Mouse (Mus musculus): Measurements from ENCODE around the gene Abhd4. TPM values are rescaled to one million over a fixed set of nuclear protein-coding genes. Genes with fewer than 3 reads are reported as not detected.

Gene Abhd4
- polyA plus RNA-seq, 1 experiment from 2014 or later = 54.3 TPM

DNA sequence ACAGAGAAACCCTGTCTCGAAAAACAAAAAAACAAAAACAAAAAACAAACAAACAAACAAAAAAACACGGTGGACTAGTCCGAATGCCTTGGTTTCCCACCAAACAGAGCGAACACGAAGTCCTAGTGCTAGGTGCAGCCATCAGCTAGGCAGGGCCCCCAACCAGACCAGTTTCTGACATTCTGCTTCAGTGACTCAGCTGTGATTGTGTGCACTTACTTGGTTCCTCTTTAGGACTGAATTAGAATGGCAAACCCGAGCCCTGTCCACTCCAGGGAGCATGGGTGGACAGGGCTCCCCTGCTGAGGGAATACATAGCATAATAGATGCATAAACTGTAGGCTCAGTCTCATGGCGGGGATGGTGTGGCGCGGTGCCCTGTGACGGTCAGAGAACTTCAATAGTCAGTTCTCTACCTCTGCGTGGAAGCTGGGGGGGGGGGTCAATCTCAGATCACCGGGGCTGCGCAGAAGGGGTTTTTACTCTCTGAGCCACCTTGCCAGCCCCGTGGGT, 23.3 kb upstream of the Abhd4 start:
- Histone ChIP-seq H3K27ac (ENCODE audit: low read length) (no peak overlapping the region), H3K4me1 (ENCODE audit: control insufficient read depth, insufficient read depth, low read length) (peaks cover 22% of the 10 kb centered on the region; the same call in 1 of the 2 replicates), H3K9ac (replicated peaks; ENCODE audit: low read depth, low read length) (no peak overlapping the region), H3K36me3 (ENCODE audit: control insufficient read depth, insufficient read depth, low read length) (peaks cover 14% of the 10 kb centered on the region; the same call in 1 of the 2 replicates), H3K27me3 (ENCODE audit: control insufficient read depth, insufficient read depth, low read length) (no peaks in the 10 kb centered on the region), H3K9me3 (ENCODE audit: control insufficient read depth, low read depth, low read length) (no peaks in the 10 kb centered on the region), H3K4me3 (ENCODE audit: low read depth, low read length) (no peak overlapping the region), H3K4me2 (replicated peaks; ENCODE audit: low read depth, low read length) (no peak overlapping the region)
- WGBS = 73% methylated on average over 14 of the region's 14 CpGs
- no peak for ATAC-seq (ENCODE audit: insufficient number of reproducible peaks, insufficient read depth, low FRiP score, low read depth)

DNA sequence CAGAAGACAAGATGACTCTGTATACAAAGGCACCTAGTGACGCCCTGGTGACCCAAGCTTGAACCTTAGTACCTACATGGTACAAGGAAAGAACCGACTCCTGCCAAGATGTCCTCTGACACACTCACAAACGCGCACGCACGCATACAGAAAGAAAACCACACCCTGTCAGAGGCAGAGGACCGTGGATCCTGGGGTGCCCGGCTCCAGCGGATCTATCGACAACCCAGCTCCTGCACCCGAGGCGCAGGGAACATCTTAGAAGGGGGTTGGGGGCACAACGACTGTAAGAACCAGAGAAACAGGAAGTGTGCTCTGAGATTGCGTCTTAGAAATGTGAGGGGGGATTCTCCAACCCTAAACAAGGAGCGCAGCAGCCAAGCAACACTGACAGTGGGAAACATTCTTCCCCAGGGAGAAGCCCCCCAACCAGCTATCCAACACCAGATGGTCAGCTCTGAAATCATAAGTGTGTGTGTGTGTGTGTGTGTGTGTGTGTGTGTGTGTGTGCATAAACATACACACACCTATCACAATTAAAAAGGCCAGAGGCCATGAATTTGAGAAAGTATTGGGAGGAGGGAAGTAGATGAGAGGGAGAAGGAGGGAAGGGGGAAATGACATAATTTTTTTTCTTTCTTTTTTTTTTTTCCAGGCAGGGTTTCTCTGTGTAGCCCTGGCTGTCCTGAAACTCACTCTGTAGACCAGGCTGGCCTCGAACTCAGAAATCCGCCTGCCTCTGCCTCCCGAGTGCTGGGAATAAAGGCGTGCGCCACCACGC, 22.6 kb upstream of the Abhd4 start:
- H3K9me3 ChIP-seq (ENCODE audit: control insufficient read depth, low read depth, low read length) = no peaks in the 10 kb centered on the region
- H3K27me3 ChIP-seq (ENCODE audit: control insufficient read depth, insufficient read depth, low read length) = no peaks in the 10 kb centered on the region
- ATAC-seq (ENCODE audit: insufficient number of reproducible peaks, insufficient read depth, low FRiP score, low read depth) = no peak
- no peak overlapping the region for H3K4me2 ChIP-seq (replicated peaks; ENCODE audit: low read depth, low read length)
- H3K4me3 ChIP-seq (ENCODE audit: low read depth, low read length) = no peak overlapping the region
- H3K27ac ChIP-seq (ENCODE audit: low read length) = no peak overlapping the region
- no peak overlapping the region for H3K9ac ChIP-seq (replicated peaks; ENCODE audit: low read depth, low read length)
- 72% methylated on average over 21 of the region's 21 CpGs for WGBS
- peaks cover 17% of the 10 kb centered on the region; the same call in 1 of the 2 replicates for H3K36me3 ChIP-seq (ENCODE audit: control insufficient read depth, insufficient read depth, low read length)
- peaks cover 22% of the 10 kb centered on the region; the same call in 1 of the 2 replicates for H3K4me1 ChIP-seq (ENCODE audit: control insufficient read depth, insufficient read depth, low read length)

DNA sequence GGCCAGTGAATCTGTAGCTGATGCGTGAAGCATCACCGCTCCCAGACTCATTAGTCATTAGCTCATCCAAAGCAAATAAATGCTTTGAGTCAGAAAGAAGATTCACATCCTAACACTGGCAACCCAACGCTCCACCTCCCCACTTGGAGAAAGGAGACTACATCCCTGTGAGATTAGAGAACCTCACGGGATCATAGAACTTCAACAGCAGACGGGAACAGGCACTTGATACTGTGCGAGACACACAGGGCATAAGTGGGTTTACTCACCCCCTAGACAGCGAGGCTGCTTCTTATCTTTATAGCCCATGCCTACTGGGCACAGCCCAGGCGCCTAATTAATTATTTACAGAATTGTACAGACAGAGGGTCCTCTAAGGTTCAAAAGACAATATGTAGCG, 21.8 kb upstream of the Abhd4 start:
- peaks cover 20% of the 10 kb centered on the region; the same call in 1 of the 2 replicates for H3K4me1 ChIP-seq (ENCODE audit: control insufficient read depth, insufficient read depth, low read length)
- 60% methylated on average over 9 of the region's 9 CpGs for WGBS
- H3K36me3 ChIP-seq (ENCODE audit: control insufficient read depth, insufficient read depth, low read length) = peaks cover 17% of the 10 kb centered on the region; the same call in 1 of the 2 replicates
- no peak overlapping the region for H3K27ac ChIP-seq (ENCODE audit: low read length)
- no peak overlapping the region for H3K4me3 ChIP-seq (ENCODE audit: low read depth, low read length)
- ATAC-seq (ENCODE audit: insufficient number of reproducible peaks, insufficient read depth, low FRiP score, low read depth) = no peak
- H3K27me3 ChIP-seq (ENCODE audit: control insufficient read depth, insufficient read depth, low read length) = no peaks in the 10 kb centered on the region
- no peaks in the 10 kb centered on the region for H3K9me3 ChIP-seq (ENCODE audit: control insufficient read depth, low read depth, low read length)
- no peak overlapping the region for H3K4me2 ChIP-seq (replicated peaks; ENCODE audit: low read depth, low read length)
- no peak overlapping the region for H3K9ac ChIP-seq (replicated peaks; ENCODE audit: low read depth, low read length)

DNA sequence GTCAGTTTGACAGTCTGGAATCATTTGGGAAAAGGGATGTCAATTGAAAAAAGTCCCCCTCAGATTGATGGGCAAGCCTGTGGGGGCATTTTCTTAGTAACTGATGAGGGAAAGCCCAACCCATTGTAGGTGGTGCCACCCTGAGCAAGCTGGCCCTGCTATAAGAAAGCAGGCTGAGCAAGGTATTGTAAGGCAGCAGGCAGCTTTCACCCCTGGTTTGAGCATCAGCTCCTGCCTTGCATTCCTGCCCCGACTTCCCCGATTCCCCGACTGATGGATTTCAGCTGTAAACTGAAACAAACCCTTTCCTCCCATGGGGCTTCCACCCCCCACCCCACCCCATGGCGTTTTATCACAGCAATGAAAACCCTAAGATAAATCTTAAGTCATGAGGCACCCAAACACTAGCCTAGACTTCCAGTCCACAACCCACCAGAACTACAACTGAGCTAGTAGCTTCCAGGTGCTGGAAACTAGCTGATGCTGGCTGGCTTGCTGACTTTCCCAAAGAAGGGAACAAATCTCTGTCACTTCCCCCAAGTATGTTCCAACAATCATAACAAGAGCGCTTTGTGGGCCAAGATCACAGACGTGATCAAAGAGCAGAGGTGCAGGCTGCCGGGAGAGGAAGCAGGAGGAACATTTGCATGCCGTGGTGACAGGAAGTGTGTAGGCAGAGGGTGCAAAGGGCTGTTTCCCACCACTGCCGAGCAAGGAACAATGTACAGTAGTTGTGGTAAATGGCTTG, 21.0 kb upstream of the Abhd4 start:
- peaks cover 14% of the 10 kb centered on the region; the same call in 1 of the 2 replicates for H3K4me1 ChIP-seq (ENCODE audit: control insufficient read depth, insufficient read depth, low read length)
- no peak for ATAC-seq (ENCODE audit: insufficient number of reproducible peaks, insufficient read depth, low FRiP score, low read depth)
- H3K4me3 ChIP-seq (ENCODE audit: low read depth, low read length) = no peak overlapping the region
- H3K9ac ChIP-seq (replicated peaks; ENCODE audit: low read depth, low read length) = no peak overlapping the region
- no peaks in the 10 kb centered on the region for H3K9me3 ChIP-seq (ENCODE audit: control insufficient read depth, low read depth, low read length)
- 0 out of 2 replicates have a peak overlapping the region, but pooled peaks have one; percentile 4 for H3K4me2 ChIP-seq (replicated peaks; ENCODE audit: low read depth, low read length)
- peak overlapping the region; percentile 69; the same call in 1 of the 2 replicates for H3K27ac ChIP-seq (ENCODE audit: low read length)
- no peaks in the 10 kb centered on the region for H3K27me3 ChIP-seq (ENCODE audit: control insufficient read depth, insufficient read depth, low read length)
- H3K36me3 ChIP-seq (ENCODE audit: control insufficient read depth, insufficient read depth, low read length) = peaks cover 17% of the 10 kb centered on the region; the same call in 1 of the 2 replicates
- WGBS = 12% methylated on average over 9 of the region's 9 CpGs

DNA sequence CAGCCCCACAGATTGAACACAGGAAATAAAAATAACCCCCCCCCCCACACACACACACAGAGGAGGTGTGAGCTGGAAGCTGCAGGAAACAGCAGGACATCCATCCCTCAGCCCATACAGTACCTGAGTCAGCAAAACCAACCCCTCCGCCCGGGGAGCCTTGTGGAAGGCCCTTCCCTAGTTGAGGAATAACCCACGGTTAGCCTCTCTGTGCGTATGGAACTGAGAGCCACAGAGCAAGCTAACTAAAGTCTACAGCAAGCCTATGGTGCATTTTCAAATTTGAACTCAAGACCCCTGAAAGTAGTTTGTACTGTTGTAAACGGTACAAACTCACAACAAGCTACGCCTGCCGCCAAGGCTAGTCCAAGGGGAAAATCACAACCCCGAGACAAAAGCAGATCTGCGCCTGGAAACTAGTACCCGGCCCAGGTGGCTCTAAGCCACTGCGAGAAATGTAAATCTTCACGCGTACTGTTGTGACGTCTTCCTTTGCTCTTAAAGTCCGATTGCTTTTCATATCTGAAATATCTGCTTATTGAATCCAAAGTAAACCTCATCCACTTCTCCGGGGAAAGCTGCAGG, 20.3 kb upstream of the Abhd4 start:
- Histone ChIP-seq H3K4me3 (ENCODE audit: low read depth, low read length) (no peak overlapping the region), H3K9me3 (ENCODE audit: control insufficient read depth, low read depth, low read length) (no peaks in the 10 kb centered on the region), H3K4me2 (replicated peaks; ENCODE audit: low read depth, low read length) (0 out of 2 replicates have a peak overlapping the region, but pooled peaks have one; percentile 4), H3K36me3 (ENCODE audit: control insufficient read depth, insufficient read depth, low read length) (peaks cover 19% of the 10 kb centered on the region; the same call in 1 of the 2 replicates), H3K27ac (ENCODE audit: low read length) (peak overlapping the region; percentile 69), H3K4me1 (ENCODE audit: control insufficient read depth, insufficient read depth, low read length) (peaks cover 14% of the 10 kb centered on the region; the same call in 1 of the 2 replicates), H3K9ac (replicated peaks; ENCODE audit: low read depth, low read length) (0 out of 2 replicates have a peak overlapping the region, but pooled peaks have one; percentile 6), H3K27me3 (ENCODE audit: control insufficient read depth, insufficient read depth, low read length) (no peaks in the 10 kb centered on the region)
- ATAC-seq (ENCODE audit: insufficient number of reproducible peaks, insufficient read depth, low FRiP score, low read depth) = no peak
- WGBS = 59% methylated on average over 16 of the region's 16 CpGs

DNA sequence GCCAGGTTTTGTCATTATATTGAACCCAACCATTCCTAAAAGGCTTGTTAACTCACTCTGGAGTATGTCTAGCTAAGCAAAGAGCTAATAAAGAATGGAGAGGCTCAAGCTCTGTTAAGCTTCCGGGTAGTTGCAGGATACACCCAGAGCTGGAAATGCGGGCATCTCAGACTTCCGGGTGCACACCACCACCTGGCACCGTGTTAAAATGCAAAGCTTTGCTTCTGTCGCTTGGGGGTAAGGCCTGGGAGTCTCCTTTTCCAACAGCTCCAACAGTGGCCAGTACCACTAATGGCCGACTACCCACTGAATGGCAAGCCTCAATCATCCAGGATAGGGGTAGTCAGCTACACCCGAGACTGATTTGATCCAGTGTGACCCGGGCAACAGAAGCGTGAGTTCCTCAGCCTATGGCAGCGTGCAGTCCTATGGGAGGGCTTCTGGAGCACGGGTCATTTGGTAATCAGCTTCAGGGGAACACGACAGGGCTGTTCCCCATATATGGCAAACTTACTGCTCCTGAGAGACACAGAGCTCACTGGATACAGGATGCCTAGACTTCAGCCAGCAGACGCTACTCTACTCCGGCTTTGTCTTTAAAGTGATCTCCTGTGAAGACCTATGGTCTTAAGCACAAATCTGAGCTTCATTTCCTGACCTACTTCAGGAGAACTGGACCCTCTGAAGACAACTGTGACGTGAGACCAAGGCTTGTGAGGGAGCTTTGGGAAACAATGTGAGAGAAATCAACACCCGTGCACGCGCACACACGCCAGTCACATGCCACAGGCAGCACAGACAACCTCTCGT, 19.6 kb upstream of the Abhd4 start:
- Histone ChIP-seq H3K36me3 (ENCODE audit: control insufficient read depth, insufficient read depth, low read length) (peaks cover 19% of the 10 kb centered on the region; the same call in 1 of the 2 replicates), H3K4me2 (replicated peaks; ENCODE audit: low read depth, low read length) (no peak overlapping the region), H3K9ac (replicated peaks; ENCODE audit: low read depth, low read length) (no peak overlapping the region), H3K27ac (ENCODE audit: low read length) (peak overlapping the region; percentile 69; the same call in 1 of the 2 replicates), H3K9me3 (ENCODE audit: control insufficient read depth, low read depth, low read length) (no peaks in the 10 kb centered on the region), H3K4me3 (ENCODE audit: low read depth, low read length) (no peak overlapping the region), H3K4me1 (ENCODE audit: control insufficient read depth, insufficient read depth, low read length) (peaks cover 14% of the 10 kb centered on the region; the same call in 1 of the 2 replicates), H3K27me3 (ENCODE audit: control insufficient read depth, insufficient read depth, low read length) (no peaks in the 10 kb centered on the region)
- 78% methylated on average over 20 of the region's 20 CpGs for WGBS
- no peak for ATAC-seq (ENCODE audit: insufficient number of reproducible peaks, insufficient read depth, low FRiP score, low read depth)

DNA sequence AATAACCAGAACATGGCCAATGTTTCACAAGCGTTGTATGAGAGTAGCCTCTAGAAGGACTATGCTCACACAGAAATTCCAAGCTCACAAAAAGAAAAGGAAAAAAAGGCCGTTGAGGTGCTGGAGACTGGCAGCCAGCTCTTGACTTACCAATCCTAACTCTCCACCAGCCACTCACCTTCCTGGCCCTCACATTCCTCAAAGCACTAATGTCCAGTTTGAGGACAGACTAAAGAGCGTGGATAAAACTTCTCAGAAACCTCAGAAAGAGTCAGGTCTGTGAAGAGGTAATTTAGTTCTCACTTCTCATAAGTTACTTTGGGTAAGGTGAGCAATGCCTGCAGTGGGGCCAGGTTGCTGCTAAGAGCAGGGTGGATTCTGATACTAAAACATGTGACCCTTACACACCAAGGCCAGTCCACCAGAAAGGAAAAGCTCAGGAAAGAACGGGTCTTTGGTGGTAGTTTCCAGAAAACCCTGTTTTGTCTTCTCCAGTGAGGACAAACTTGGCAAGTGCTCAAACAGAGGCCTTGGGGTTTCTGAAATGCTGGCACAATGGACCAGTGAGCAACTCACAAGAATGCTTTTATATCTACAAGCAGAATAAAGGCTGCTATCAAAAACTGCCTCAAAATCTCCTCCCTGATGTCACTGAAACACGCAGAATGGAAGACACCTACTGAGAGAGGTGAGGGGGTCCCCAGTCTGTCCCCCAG, 18.0 kb upstream of the Abhd4 start:
- H3K36me3 ChIP-seq (ENCODE audit: control insufficient read depth, insufficient read depth, low read length) = peaks cover 20% of the 10 kb centered on the region
- no peak overlapping the region for H3K4me3 ChIP-seq (ENCODE audit: low read depth, low read length)
- ATAC-seq (ENCODE audit: insufficient number of reproducible peaks, insufficient read depth, low FRiP score, low read depth) = no peak
- no peak overlapping the region for H3K4me2 ChIP-seq (replicated peaks; ENCODE audit: low read depth, low read length)
- 86% methylated on average over 5 of the region's 5 CpGs for WGBS
- H3K4me1 ChIP-seq (ENCODE audit: control insufficient read depth, insufficient read depth, low read length) = peaks cover 14% of the 10 kb centered on the region; the same call in 1 of the 2 replicates
- H3K9me3 ChIP-seq (ENCODE audit: control insufficient read depth, low read depth, low read length) = no peaks in the 10 kb centered on the region
- H3K27me3 ChIP-seq (ENCODE audit: control insufficient read depth, insufficient read depth, low read length) = no peaks in the 10 kb centered on the region
- H3K27ac ChIP-seq (ENCODE audit: low read length) = no peak overlapping the region
- H3K9ac ChIP-seq (replicated peaks; ENCODE audit: low read depth, low read length) = no peak overlapping the region
